Mouse (Mus musculus): ENCODE measurements around the gene Cep170b.

Cep170b gene

DNA sequence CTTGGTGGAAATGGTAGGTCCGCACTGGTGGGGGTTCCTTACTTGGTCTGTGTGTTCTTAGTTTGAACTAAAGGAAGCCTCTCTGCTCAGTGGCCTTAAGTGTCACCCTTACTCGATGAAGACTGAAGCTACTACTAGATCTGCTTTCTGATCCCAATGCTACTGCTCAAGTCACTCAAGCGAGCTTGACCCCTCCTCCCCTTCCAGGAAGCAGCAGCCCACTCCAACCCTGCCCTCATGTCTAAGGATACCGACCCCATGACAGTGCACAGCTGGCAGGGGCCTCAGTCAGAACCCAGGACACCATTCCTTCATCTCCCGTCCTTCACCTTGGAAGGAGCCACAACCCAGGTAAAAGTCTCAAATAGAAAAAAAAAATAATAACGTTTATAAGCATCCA is at the start of gene Cep170b:
Gene Cep170b (plus strand): TSS at position 240 of the 400 bp plus-strand sequence.
- no peak for DNase-seq (ENCODE audit: low read depth in 1 of 2, low spot score in 2 of 2)

DNA sequence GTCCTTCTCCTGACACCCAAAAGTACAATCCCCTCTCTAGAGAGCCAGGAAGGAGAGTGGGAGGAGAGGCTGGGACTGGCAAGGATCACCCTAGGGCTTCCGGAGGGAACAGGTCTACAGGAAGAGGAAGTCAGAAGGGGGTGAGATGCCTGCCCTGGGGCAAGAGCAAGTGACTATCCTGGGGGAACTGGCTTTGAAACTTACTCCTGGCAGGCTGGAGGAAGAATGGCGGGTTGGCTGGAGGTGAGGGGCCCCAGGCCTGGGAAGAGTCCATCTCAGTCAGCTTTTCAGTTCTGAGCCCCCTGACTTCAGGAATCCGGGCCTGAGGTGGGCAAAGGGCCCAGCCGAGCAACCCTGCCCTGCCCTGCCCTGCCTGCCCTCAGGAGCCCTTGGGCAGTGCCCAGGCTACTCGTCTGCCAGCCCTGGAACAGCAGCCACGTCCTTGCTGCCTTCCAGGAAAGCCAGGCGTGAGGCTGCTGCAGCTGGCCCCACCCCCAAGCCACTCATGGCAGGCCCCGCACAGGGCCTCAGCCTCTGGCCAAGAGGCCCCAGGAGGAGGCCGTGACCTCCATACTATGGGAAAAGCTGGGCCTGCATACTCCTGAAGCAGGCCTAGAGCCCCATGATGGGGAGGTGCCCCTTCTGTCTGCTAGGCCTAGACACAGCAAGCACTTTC is 49.4 kb upstream of the Cep170b start:
- DNase-seq (ENCODE audit: low read depth in 1 of 2, low spot score in 2 of 2), result no peak

DNA sequence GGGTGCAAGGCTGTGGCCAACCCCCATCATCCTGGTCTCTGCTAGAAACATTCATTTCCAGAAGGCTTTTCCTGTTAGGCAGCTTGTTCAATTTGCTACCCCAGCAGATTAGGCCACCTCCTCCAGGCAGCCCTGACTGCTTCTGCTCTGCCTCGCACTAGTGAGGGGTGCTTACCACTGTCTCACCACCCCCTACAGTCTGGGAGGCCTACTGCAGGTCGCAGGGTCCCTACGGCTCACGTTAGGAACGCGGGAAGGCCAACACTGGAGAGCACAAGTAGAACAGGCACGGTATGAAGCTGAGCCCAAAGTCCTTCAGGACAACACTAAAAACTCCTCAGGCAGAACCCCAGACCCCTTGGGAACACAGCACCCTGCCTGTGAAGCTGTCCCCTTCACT is 48.4 kb upstream of the Cep170b start:
- no peak for DNase-seq (ENCODE audit: low read depth in 1 of 2, low spot score in 2 of 2)

DNA sequence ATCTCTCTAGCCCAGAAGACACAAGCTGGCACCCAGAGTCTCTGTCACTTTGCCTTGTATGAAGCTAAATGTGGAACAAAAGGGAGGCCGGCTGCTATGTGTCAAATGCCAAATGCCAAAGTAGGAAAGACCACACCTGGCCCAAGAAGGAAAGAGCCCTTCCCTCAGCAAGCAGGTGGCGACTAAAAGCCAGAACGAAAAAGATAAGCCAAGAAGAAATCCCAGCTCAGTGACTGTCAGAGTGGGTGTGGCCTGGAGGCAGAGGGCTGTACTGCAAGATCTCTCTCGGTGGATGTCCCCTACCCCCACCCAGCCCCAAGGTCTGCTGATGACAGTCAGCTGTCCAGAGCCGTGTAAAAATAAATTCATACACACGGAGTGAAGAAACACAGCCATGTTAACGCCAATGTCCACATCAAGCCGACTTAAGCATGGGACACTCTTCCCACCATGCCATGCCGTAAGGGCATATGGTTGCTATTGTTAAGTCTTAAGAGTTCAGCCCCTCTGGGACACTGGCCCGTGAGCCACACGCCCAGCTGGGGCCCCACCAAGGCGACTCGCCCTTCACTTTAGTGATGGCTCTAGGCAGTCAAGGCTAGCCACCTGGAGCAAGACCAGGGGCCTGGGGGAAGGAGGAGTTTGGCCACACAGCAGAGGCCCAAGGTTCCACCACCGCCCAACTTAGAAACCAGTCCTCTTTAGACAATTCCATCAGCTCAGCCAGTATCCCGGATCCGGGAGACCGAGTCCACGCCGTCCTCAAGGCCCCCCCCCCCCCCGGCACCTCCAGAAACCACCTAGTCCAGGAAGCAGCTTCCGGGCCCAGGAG is 47.3 kb upstream of the Cep170b start:
- no peak for DNase-seq (ENCODE audit: low read depth in 1 of 2, low spot score in 2 of 2)

DNA sequence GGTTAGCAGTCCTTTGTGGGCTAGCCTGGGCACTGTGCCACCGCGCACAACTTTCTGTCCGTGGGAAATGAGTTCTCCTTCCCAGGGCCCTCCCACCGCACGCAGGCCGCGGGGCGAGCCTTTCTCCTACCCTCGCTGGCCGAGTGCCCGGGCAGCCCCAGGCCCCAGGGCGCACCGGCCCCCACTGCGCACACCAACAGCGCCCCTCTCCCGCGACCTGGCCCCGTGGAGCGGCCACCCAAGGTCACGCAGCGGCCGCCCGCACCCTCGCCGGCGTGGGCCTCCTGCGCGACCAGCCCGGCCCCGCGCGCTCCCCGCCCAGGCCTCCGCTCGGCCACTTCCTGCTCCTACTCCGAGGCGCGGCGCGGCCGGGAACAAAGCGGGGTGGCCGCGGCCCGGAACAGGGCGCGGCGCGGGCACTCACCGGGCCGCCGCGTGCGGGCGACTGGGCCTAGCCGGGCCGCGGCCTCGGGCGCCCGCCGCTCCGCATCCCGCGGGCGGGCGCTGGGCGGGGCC is 46.6 kb upstream of the Cep170b start:
- peak in 1 of 2 experiments; percentile 20 for DNase-seq (ENCODE audit: low read depth in 1 of 2, low spot score in 2 of 2)

DNA sequence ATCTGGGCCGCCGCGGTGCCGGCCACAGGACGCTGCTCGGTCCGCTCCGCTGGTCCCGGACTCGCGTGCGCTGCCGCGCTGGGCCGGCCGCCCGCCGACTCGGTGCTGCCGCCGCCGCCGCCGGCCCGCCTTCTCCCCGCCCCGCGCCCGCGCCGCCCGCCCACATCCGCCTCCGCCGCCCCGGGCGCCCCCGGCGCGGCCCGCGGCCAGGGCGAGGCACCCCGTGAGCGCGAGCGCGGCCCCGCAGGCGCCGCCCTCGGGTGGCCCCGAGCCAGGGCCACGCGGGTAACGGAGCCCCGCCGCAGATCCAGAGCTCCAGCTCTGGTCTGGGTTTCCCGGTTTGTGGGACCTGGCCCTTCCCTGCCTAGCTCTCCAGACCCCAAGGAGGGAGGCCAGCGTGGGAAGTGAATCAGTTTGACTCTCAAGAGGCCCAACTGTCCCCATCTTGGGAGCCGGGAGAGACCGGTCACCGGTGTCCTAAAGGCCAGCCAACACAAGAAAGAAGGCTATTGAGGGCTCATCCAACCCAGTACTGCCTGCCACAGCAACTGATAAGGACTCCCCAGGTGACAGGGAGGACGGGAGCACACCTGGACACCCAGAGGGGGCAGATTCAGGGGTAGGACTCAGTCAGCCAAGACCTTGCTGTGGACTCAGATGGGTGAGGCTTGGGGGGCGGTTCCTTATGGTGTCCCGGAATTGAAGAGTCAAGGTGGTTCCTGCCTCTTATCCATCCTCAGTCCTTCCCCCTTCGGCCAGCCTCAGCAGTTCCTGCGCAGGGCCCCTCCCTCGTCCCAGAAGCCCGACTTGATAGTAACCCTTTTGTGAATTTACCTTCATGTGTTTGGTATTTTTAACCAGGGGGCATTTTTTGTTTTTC is 45.9 kb upstream of the Cep170b start, which contains the start of gene Akt1:
Gene Akt1 (minus strand): TSS at position 753 of the 880 bp plus-strand sequence.
- DNase-seq (ENCODE audit: low read depth in 1 of 2, low spot score in 2 of 2), result peak in 1 of 2 experiments; percentile 31

DNA sequence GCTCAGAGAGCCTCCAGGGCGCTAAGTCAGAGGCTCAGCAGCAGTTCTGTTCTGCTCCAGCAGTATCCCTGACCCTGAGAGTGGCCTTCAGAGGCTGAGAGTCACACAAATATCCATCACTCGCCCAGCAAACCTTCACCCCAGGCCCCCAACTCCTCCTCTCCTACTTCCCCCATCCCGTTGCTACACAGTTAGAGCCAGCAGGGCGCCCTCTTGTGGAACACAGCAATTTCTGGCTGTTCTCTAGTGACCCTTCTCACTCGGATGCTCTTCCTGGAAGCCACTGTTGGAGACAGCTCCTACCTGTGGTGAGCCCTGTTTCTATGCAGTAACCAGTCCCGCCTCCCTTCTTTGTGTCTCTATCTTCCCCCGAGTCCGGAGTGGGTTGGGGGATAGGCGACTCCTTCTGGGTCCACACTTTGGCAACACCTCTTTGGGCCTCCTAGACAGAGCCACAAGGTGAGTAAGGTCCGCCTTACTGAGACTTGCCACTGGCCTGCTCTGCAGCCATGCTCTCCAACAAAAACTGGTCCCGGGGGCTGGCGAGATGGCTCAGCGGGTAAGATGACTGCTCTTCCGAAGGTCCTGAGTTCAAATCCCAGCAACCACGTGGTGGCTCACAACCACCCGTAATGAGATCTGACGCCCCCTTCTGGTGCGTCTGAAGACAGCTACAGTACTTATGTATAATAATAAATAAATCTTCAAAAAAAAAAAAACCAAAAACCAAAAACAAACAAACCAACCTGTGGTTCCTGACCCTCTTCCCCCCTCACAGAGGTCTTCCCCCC is 44.8 kb upstream of the Cep170b start:
- DNase-seq (ENCODE audit: low read depth in 1 of 2, low spot score in 2 of 2), result peak; percentile 58 to 81

DNA sequence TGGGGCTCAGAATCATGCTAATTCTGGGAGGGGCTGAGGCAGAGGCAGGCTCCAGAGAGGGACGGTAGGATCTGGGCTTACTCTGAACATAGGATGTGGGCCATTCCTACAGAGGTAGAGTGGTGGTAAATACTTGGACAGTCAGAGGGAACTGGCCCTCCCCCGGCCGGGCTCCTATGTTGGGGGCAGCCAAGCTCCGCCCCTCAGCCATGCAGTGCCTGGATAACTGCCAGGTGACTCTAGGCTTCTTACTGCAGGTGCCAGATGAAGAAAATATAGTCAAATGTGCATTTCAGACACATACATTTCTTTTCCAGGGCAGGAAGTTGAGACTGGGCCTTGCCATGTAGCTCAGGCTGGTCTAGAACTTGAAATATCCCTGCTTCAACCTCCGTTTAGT is 43.2 kb upstream of the Cep170b start:
- no peak for DNase-seq (ENCODE audit: low read depth in 1 of 2, low spot score in 2 of 2)

DNA sequence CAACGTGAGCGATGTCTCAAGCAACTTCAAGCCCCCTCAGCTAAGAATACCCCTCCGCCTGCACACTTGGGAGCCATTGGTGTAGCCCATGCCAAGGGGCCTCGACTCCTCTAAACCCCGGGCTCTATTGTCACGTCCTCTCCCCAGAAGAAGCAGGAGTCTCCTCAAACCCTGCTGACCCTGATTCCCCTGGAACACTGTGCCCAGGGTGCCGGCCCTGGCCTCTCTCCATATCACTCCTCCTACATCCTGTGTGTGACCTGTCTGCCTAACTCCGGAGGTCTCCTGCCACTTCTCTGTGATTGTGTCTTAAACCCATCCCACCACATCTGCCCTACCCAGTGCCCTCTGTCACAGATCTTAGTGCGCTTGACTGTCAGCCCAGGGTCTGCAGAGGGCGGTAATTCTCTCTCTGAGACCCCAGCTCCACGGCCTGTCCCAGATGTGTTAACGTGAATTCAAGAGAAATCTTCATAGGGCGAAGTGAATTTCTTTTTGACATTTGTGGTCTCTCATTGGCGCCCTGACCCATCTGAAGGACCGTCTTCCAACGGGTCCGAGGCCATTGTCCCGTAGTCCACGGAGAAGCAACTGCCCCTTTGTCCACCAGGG is 42.2 kb upstream of the Cep170b start:
- no peak for DNase-seq (ENCODE audit: low read depth in 1 of 2, low spot score in 2 of 2)

DNA sequence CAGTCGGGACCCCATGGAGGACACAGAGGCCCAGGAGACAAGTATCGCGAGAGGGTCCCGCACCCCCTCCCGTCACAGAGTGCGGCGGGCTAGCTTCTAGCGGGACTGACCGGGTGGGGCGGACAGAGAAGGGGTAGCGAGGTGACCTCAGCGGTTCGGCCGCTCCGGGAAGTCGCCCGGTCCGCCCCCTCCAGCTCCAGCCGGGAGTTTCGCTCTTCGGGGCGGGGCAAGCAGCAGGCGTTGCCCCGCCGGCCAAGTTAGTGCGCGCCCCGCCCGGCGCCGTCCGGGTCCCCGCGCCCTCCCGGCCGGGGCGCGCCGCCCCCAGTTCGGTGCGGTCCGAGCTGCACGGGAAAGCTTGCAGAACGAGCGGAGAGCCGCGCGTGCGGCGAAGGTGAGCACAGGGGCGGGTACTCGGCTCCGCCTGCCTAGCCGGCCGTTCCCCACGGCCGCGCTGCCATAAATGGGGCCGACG is 41.7 kb upstream of the Cep170b start, which contains the start of gene Zbtb42:
Gene Zbtb42 (plus strand): TSS at position 274 of the 472 bp plus-strand sequence.
- DNase-seq (ENCODE audit: low read depth in 1 of 2, low spot score in 2 of 2), result peak in 1 of 2 experiments; percentile 25

DNA sequence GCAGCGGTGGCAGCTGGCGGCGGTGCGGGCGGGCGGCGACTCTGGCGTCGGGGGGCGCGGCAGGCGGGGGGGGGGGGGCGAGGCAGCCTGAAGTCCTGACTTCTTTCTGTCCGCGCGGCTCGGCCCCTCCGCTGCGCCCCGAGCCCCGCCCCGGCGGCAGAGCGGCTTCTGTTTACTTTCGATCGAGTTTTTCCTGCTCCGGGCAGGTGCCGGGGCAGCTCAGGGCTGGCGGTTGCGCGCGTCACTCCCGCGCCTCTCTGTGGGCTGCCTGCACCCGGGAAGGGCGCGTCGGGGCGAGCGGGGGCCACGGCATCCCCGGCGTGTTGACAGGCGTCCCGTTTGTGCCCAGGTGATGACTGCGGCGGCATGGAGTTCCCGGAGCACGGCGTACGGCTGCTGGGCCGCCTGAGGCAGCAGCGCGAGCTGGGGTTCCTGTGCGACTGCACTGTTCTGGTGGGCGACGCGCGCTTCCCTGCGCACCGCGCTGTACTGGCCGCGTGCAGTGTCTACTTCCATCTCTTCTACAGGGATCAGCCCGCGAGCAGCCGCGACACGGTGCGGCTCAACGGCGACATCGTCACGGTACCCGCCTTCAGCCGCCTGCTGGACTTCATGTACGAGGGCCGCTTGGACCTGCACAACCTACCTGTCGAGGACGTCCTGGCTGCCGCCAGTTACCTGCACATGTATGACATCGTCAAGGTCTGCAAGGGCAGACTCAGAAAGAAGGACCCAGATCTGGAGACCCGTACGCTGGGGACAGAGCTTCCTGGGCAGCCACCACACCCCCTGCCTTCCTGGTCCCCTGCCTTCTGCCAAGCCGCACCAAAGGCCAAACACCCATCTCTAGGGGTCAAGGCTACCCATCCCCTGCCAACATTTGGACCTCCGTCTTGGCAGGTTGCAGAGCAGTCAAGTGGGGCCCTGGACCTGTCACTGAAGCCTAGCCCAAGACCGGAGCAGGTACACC is 40.9 kb upstream of the Cep170b start:
- no peak for DNase-seq (ENCODE audit: low read depth in 1 of 2, low spot score in 2 of 2)

DNA sequence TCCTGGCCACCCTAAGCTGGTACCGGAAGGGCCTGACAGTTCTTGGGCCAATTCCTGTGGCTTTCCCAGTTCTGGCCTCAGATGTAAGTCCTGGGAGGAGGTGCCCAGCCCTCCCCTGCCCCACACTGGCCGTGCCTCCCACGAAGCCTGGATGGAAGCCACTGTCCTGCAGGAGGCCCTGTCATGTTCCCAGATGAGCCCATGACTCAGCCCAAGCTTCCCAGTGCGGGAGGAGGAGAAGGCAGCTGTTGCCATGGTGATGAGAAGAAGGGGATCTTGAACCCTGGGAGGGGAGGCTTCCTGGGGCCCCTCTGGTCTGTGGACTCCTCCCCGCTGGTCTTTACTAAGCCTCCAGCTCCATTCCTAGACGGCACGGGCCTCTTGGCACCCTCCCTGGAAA is 36.9 kb upstream of the Cep170b start:
- DNase-seq (ENCODE audit: low read depth in 1 of 2, low spot score in 2 of 2), result no peak

DNA sequence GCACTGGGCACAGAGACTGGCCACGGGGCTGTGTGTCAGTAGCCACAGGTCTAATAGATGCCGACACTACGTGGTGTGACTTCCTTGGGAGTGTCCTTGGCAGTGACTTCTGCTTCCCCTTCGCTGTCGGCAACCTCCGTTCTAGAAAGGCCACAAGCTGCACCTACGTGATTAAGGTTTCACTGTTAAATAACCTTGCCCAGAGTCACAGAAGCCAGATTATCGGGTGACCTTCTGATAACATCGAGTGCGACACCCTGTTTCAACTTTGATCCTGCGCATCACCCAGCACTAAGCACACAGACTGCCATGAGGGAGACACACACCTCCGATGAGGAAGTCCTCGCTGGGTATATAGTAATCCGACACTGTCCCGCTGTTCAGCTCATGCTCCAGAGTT is 31.8 kb upstream of the Cep170b start:
- peak; percentile 44 to 66 for DNase-seq (ENCODE audit: low read depth in 1 of 2, low spot score in 2 of 2)

DNA sequence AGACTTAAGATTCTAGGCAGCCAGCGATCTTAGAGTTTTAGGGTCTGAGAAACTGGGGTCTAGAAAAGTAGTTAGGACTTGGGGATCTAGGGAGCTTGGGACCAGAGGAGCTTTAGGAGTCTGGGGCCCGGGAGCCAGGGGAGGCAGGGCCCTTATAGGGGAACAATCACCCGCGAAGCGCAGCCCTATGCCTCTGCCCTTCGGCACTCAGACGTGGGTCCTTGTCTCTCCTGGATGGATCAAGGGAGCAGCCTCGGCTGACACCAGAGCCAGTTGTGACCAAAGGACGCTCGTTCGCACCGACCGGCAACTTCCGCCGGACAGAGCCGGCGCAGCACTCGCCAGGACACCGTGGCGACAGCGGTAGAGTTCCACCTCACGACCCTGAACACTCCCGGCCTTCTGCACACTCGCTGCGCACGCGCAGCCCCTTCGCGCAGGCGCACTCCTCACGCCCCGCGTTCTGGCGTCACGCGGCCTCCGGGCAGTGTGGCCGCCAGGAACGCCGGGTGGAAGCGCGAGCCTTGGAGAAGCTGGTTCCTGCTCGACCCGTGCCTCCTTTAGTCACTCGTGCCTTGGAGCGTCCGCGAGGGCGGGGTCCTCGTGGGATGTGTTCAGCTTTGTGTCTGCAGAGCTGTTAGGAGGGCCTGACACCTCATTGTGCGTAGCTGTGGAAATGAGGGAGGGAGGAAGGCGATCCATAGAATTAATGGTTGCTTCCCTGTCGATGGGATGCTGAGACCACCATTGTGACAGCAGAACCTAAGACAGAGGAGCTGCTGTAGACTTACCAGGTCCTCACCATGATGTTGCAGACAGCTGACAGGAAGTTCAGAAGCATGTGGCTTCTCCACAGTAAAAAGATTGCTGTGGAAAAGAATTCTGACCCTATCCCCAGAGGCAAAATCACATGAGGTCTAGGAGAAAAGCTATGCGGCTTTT is 26.8 kb upstream of the Cep170b start:
- peak; percentile 85 to 90 for DNase-seq (ENCODE audit: low read depth in 1 of 2, low spot score in 2 of 2)

DNA sequence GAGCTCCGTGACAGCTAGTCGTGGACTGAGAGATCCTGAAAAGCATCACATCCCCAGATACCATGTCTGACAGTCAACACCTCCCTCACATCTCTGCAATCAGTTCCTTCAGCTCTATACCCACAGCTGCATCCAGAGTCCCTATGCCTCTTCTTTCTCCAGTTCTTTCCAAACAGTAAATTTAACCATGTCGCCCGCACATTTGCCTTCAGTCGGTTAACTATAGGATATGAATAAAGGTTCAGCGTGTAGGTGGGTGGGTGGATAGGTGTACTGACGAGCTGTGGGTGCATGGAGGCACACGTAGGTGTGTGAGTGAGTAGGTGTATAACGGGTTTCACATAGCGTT is 26.2 kb upstream of the Cep170b start:
- DNase-seq (ENCODE audit: low read depth in 1 of 2, low spot score in 2 of 2), result no peak

DNA sequence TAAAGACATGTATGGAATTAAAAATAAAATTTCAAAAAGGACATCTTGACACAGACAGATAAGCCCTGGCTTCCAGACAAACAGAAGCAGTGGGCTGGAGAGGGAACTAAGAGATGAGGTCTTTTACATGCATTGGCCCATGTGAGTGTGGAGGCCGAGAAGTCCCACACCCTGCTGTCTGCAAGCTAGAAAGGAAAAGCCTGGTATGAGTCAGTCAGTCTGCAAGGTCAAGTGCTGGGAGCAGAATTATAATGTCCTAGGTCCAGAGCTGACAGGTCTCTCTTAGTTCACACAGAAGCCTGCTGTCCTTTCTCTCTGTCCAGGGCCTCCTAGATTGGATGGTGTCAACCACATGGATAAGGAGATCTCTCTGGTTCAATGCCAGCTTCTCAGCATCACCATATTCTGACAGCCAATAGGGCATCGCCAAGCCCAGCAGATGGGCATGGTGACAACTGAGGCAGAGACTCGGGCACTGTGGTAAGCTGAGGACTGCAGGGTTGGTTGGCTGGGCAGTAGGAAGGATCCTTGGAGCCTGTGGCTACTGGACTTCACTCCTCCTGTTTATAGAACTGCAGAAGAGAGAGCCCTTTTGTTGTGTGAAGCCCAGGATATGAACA is 23.3 kb upstream of the Cep170b start:
- no peak for DNase-seq (ENCODE audit: low read depth in 1 of 2, low spot score in 2 of 2)

DNA sequence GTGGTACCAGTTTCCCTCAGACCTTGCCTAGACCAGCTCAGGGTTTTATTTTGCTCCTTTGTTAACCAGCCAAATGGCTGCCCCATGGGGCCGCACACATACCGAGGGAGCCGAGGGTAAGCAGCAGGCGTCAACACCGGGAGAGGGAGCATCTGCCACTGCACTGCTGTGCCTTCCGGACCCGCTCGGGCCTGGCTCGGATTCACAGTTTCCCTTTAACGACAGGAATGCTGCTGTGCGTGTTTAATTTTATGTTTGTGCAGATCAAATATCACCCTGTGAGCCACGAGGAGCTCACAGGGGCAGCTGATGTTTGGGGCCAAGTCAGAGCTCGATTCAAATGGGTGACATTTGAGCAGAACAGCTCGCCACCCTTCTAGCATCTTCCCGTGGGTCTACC is 19.7 kb upstream of the Cep170b start:
- DNase-seq (ENCODE audit: low read depth in 1 of 2, low spot score in 2 of 2), result no peak

Data from monocyte, adult 2 months (primary cell).